Mouse (Mus musculus): ENCODE measurements around the gene Chst15.

The Chst15 gene

GRCm38 (mm10) chr7:132226379-132227074 is 90.5 kb downstream of the Chst15 start:
- peak; percentile 83 for DNase-seq (ENCODE audit: low spot score)

GRCm38 (mm10) chr7:132223452-132224141 is 93.4 kb downstream of the Chst15 start:
- peak; percentile 42 for DNase-seq (ENCODE audit: low spot score)

- DNase-seq (ENCODE audit: low spot score) = no peak
Observed at GRCm38 (mm10) chr7:132214031-132214430, 103.0 kb downstream of the Chst15 start.

- DNase-seq (ENCODE audit: low spot score) = peak; percentile 52
Observed at GRCm38 (mm10) chr7:132213460-132213859, 103.6 kb downstream of the Chst15 start.

GRCm38 (mm10) chr7:132211920-132212701 is 104.9 kb downstream of the Chst15 start:
- peak; percentile 26 for DNase-seq (ENCODE audit: low spot score)

- no peak for DNase-seq (ENCODE audit: low spot score)
Observed at GRCm38 (mm10) chr7:132210616-132211015, 106.4 kb downstream of the Chst15 start.

GRCm38 (mm10) chr7:132208946-132209651 is 107.9 kb downstream of the Chst15 start:
- DNase-seq (ENCODE audit: low spot score) = no peak

- no peak for DNase-seq (ENCODE audit: low spot score)
Observed at GRCm38 (mm10) chr7:132204073-132204612, 112.9 kb downstream of the Chst15 start.

- no peak for DNase-seq (ENCODE audit: low spot score)
Observed at GRCm38 (mm10) chr7:132199686-132200085, 117.3 kb downstream of the Chst15 start.

GRCm38 (mm10) chr7:132198806-132199205 is 118.2 kb downstream of the Chst15 start:
- no peak for DNase-seq (ENCODE audit: low spot score)

GRCm38 (mm10) chr7:132197817-132198475 is 119.1 kb downstream of the Chst15 start:
- DNase-seq (ENCODE audit: low spot score) = no peak

- no peak for DNase-seq (ENCODE audit: low spot score)
Observed at GRCm38 (mm10) chr7:132196581-132196980, 120.4 kb downstream of the Chst15 start.

- DNase-seq (ENCODE audit: low spot score) = no peak
Observed at GRCm38 (mm10) chr7:132193606-132194005, 123.4 kb downstream of the Chst15 start.

- DNase-seq (ENCODE audit: low spot score) = no peak
Observed at GRCm38 (mm10) chr7:132187456-132187855, 129.6 kb downstream of the Chst15 start.

Measured in adipocyte (in vitro differentiated cells).